Mouse (Mus musculus): ENCODE results near the gene 4933414I15Rik. TPM values are rescaled to one million over a fixed set of nuclear protein-coding genes. Genes with fewer than 3 reads are reported as not detected.

Gene 4933414I15Rik
- polyA plus RNA-seq, 1 experiment from 2014 or later = not detected

- ATAC-seq (replicated peaks; ENCODE audit: low FRiP score) (no peak), DNase-seq (ENCODE audit: low spot score) (no peak)
- Histone ChIP-seq H3K27me3 (replicated peaks; ENCODE audit: control insufficient read depth, insufficient read depth, low read length) (no peaks in the 10 kb centered on the region), H3K4me3 (ENCODE audit: low read depth, low read length) (no peak overlapping the region), H3K36me3 (ENCODE audit: control insufficient read depth, insufficient read depth, low read length) (peaks cover 62% of the 10 kb centered on the region), H3K27ac (ENCODE audit: low read depth, low read length) (no peak overlapping the region), H3K4me2 (no peak overlapping the region), H3K4me1 (replicated peaks; ENCODE audit: control insufficient read depth, insufficient read depth, low read length) (no peaks in the 10 kb centered on the region), H3K9me3 (ENCODE audit: control insufficient read depth, low read length) (peaks cover 13% of the 10 kb centered on the region; the same call in 1 of the 2 replicates), H3K9ac (ENCODE audit: low read depth, low read length) (no peak overlapping the region)
- 90% methylated on average over 5 of the region's 5 CpGs for WGBS
Observed at GRCm38 (mm10) chr11:50908136-50908535, 35.4 kb downstream of the 4933414I15Rik start.

- 66% methylated on average over 1 of the region's 1 CpGs for WGBS
- Histone ChIP-seq H3K4me2 (no peak overlapping the region), H3K27me3 (replicated peaks; ENCODE audit: control insufficient read depth, insufficient read depth, low read length) (no peaks in the 10 kb centered on the region), H3K36me3 (ENCODE audit: control insufficient read depth, insufficient read depth, low read length) (peaks cover 29% of the 10 kb centered on the region), H3K4me1 (replicated peaks; ENCODE audit: control insufficient read depth, insufficient read depth, low read length) (no peaks in the 10 kb centered on the region), H3K4me3 (ENCODE audit: low read depth, low read length) (no peak overlapping the region), H3K9ac (ENCODE audit: low read depth, low read length) (no peak overlapping the region), H3K27ac (ENCODE audit: low read depth, low read length) (no peak overlapping the region), H3K9me3 (ENCODE audit: control insufficient read depth, low read length) (peaks cover 35% of the 10 kb centered on the region)
- no peak for DNase-seq (ENCODE audit: low spot score)
- no peak for ATAC-seq (replicated peaks; ENCODE audit: low FRiP score)
Observed at GRCm38 (mm10) chr11:50897359-50897758, 46.2 kb downstream of the 4933414I15Rik start.

GRCm38 (mm10) chr11:50892441-50892840 is 51.1 kb downstream of the 4933414I15Rik start:
- no peaks in the 10 kb centered on the region for H3K36me3 ChIP-seq (ENCODE audit: control insufficient read depth, insufficient read depth, low read length)
- ATAC-seq (replicated peaks; ENCODE audit: low FRiP score) (no peak), DNase-seq (ENCODE audit: low spot score) (no peak)
- H3K9me3 ChIP-seq (ENCODE audit: control insufficient read depth, low read length) = peaks cover under 1% of the 10 kb centered on the region; the same call in 1 of the 2 replicates
- H3K27ac ChIP-seq (ENCODE audit: low read depth, low read length) = no peak overlapping the region
- H3K9ac ChIP-seq (ENCODE audit: low read depth, low read length) = no peak overlapping the region
- no peaks in the 10 kb centered on the region for H3K4me1 ChIP-seq (replicated peaks; ENCODE audit: control insufficient read depth, insufficient read depth, low read length)
- no peak overlapping the region for H3K4me3 ChIP-seq (ENCODE audit: low read depth, low read length)
- no peak overlapping the region for H3K4me2 ChIP-seq
- 40% methylated on average over 2 of the region's 2 CpGs for WGBS
- H3K27me3 ChIP-seq (replicated peaks; ENCODE audit: control insufficient read depth, insufficient read depth, low read length) = no peaks in the 10 kb centered on the region

Other genes with a start within 250 kb of the 4933414I15Rik start
- 9.8 and 11.2 TPM in 2 replicates for gene Zfp354c, start 116.0 kb downstream of the 4933414I15Rik start, polyA plus RNA-seq (2014; fragmentation: Nextera tagmentation; extraction: Ambion mirVana)
- 0.09 and 0.36 TPM in 2 replicates for gene Zfp879, start 102.2 kb downstream of the 4933414I15Rik start, polyA plus RNA-seq (2014; fragmentation: Nextera tagmentation; extraction: Ambion mirVana)
- 0.12 TPM in 1 of 2 replicates, not detected in the other for gene Grm6, start 93.1 kb downstream of the 4933414I15Rik start, polyA plus RNA-seq (2014; fragmentation: Nextera tagmentation; extraction: Ambion mirVana)
- 2.8 and 4.0 TPM in 2 replicates for gene Zfp454, start 56.1 kb downstream of the 4933414I15Rik start, polyA plus RNA-seq (2014; fragmentation: Nextera tagmentation; extraction: Ambion mirVana)
- 10.0 and 10.6 TPM in 2 replicates for gene Zfp2, start 27.6 kb downstream of the 4933414I15Rik start, polyA plus RNA-seq (2014; fragmentation: Nextera tagmentation; extraction: Ambion mirVana)
- 0.47 and 0.51 TPM in 2 replicates for gene Zfp354b, start 12.1 kb downstream of the 4933414I15Rik start, polyA plus RNA-seq (2014; fragmentation: Nextera tagmentation; extraction: Ambion mirVana)
- not detected in 2 replicates for gene Prop1, start 10.0 kb upstream of the 4933414I15Rik start, polyA plus RNA-seq (2014; fragmentation: Nextera tagmentation; extraction: Ambion mirVana)
- gene Olfr1378, start 22.8 kb upstream of the 4933414I15Rik start, polyA plus RNA-seq (2014; fragmentation: Nextera tagmentation; extraction: Ambion mirVana) = not detected in 2 replicates
- gene Olfr1377, start 38.2 kb upstream of the 4933414I15Rik start, polyA plus RNA-seq (2014; fragmentation: Nextera tagmentation; extraction: Ambion mirVana) = not detected in 2 replicates
- gene Olfr51, start 59.8 kb upstream of the 4933414I15Rik start, polyA plus RNA-seq (2014; fragmentation: Nextera tagmentation; extraction: Ambion mirVana) = not detected in 2 replicates
- not detected in 2 replicates for gene Olfr54, start 70.5 kb upstream of the 4933414I15Rik start, polyA plus RNA-seq (2014; fragmentation: Nextera tagmentation; extraction: Ambion mirVana)
- not detected in 2 replicates for gene Olfr1375, start 104.3 kb upstream of the 4933414I15Rik start, polyA plus RNA-seq (2014; fragmentation: Nextera tagmentation; extraction: Ambion mirVana)
- gene Zfp354a, start 115.5 kb upstream of the 4933414I15Rik start, polyA plus RNA-seq (2014; fragmentation: Nextera tagmentation; extraction: Ambion mirVana) = 4.1 and 4.5 TPM in 2 replicates